Mouse (Mus musculus) small intestine, adult 2 months (tissue): Measurements from ENCODE around the gene Hormad2. TPM values are rescaled to one million over a fixed set of nuclear protein-coding genes. Genes with fewer than 3 reads are reported as not detected.

ENCODE experiments used
- H3K27ac ChIP-seq: fragments of 200-500 bp; 2 replicates; pipeline ENCODE4 v1.5.1; 2012; ENCODE audit warnings: low read depth, low read length, control low read depth, inconsistent platforms; ENCODE audit not compliant: insufficient read depth
- H3K27me3 ChIP-seq: fragments of 200-500 bp; 2 replicates; pipeline ENCODE4 v1.6.1; 2012; ENCODE audit warnings: mild to moderate bottlenecking, moderate library complexity, low read length, inconsistent platforms; ENCODE audit not compliant: control insufficient read depth, insufficient read depth
- H3K36me3 ChIP-seq: fragments of 200-500 bp; 2 replicates; pipeline ENCODE4 v1.6.1; 2012; ENCODE audit warnings: mild to moderate bottlenecking, low read length, control low read depth, inconsistent platforms; ENCODE audit not compliant: control insufficient read depth, insufficient read depth
- H3K4me1 ChIP-seq: fragments of 200-500 bp; 2 replicates; pipeline ENCODE4 v1.6.1; 2012; ENCODE audit warnings: low read length, inconsistent platforms, mixed read lengths; ENCODE audit not compliant: control insufficient read depth, insufficient read depth, insufficient read length
- H3K4me3 ChIP-seq: fragments of 200-500 bp; 2 replicates; pipeline ENCODE4 v1.5.1; 2012; ENCODE audit warnings: low read depth, mild to moderate bottlenecking, control low read depth, inconsistent platforms, low read length, moderate library complexity
- CTCF ChIP-seq: fragments of 200-500 bp; IDR thresholded peaks from 2 replicates; pipeline ENCODE4 v1.5.1; 2012; ENCODE audit warnings: low read depth, mild to moderate bottlenecking, control low read depth, inconsistent platforms, low read length, moderate library complexity, mixed read lengths; ENCODE audit not compliant: insufficient replicate concordance, insufficient read length; ENCODE audit errors: extremely low read depth
- POLR2A ChIP-seq: fragments of 200-500 bp; IDR thresholded peaks from 2 replicates; pipeline ENCODE4 v1.6.1; 2012; ENCODE audit warnings: low read depth, mild to moderate bottlenecking, control low read depth, inconsistent platforms, low read length, moderate library complexity
- WGBS: fragments of 180-500 bp; shearing (Covaris S2); methylation state at CpG from one replicate; pipeline ENCODE4 v1.1.7; 2018; 5-methylcytosine and 5-hydroxymethylcytosine counted together
- polyA plus RNA-seq: library from polyadenylated mRNA; depleted of rRNA; stranded (reverse); fragments of >200 nt; gene quantifications from 2 replicates; pipeline ENCODE4 v1.2.3, GENCODE M21; 2012; rRNA removed

Gene Hormad2
- polyA plus RNA-seq: 0.06 TPM in 1 of 2 replicates, not detected in the other

- no peak for TF ChIP-seq CTCF
- no peak for TF ChIP-seq POLR2A
- WGBS: 56% methylated on average over 19 of the region's 19 CpGs
- Histone ChIP-seq H3K27ac (no peak within 1 kb of the TSS), H3K4me1 (no peaks in the 10 kb centered on the region), H3K27me3 (no peaks in the 10 kb centered on the region), H3K4me3 (no peak within 1 kb of the TSS), H3K36me3 (no peaks in the 10 kb centered on the region)
Observed at GRCm38 (mm10) chr11:4440978-4441377, at the start of gene Hormad2. TSS of gene Hormad2 (minus strand) at chr11:4441105.

GRCm38 (mm10) chr11:4489207-4489606, 48.3 kb upstream of the Hormad2 start:
- Histone ChIP-seq H3K27ac (no peak overlapping the region), H3K4me3 (no peak overlapping the region), H3K27me3 (no peaks in the 10 kb centered on the region), H3K36me3 (peaks cover 79% of the 10 kb centered on the region), H3K4me1 (no peaks in the 10 kb centered on the region)
- TF ChIP-seq POLR2A: no peak
- 68% methylated on average over 4 of the region's 4 CpGs for WGBS

- peaks cover 79% of the 10 kb centered on the region for H3K36me3 ChIP-seq
Observed at GRCm38 (mm10) chr11:4488798-4489197, 47.9 kb upstream of the Hormad2 start.

GRCm38 (mm10) chr11:4488367-4488766, 47.5 kb upstream of the Hormad2 start:
- TF ChIP-seq POLR2A (no peak), CTCF (no peak)
- WGBS: 95% methylated on average over 13 of the region's 13 CpGs
- Histone ChIP-seq H3K27me3 (no peaks in the 10 kb centered on the region), H3K4me1 (no peaks in the 10 kb centered on the region), H3K4me3 (no peak overlapping the region), H3K36me3 (peaks cover 81% of the 10 kb centered on the region), H3K27ac (no peak overlapping the region)

More at GRCm38 (mm10) chr11:4488798-4489197, 47.9 kb upstream of the Hormad2 start:
- Histone ChIP-seq H3K4me1 (no peaks in the 10 kb centered on the region), H3K27me3 (no peaks in the 10 kb centered on the region), H3K4me3 (no peak overlapping the region), H3K27ac (no peak overlapping the region)
- WGBS: 92% methylated on average over 2 of the region's 2 CpGs
- TF ChIP-seq POLR2A (no peak), CTCF (no peak)

GRCm38 (mm10) chr11:4487401-4487965, 46.6 kb upstream of the Hormad2 start:
- TF ChIP-seq POLR2A: no peak
- TF ChIP-seq CTCF: no peak
- H3K4me3 ChIP-seq: no peak overlapping the region
- H3K27me3 ChIP-seq: no peaks in the 10 kb centered on the region
- WGBS: 55% methylated on average over 8 of the region's 8 CpGs
- no peak overlapping the region for H3K27ac ChIP-seq
- H3K4me1 ChIP-seq: no peaks in the 10 kb centered on the region
- H3K36me3 ChIP-seq: peaks cover 83% of the 10 kb centered on the region

- Histone ChIP-seq H3K27ac (no peak overlapping the region), H3K4me3 (no peak overlapping the region), H3K27me3 (no peaks in the 10 kb centered on the region), H3K36me3 (peaks cover 75% of the 10 kb centered on the region), H3K4me1 (no peaks in the 10 kb centered on the region)
- no peak for TF ChIP-seq CTCF
- WGBS: 93% methylated on average over 5 of the region's 5 CpGs
Observed at GRCm38 (mm10) chr11:4484541-4484940, 43.6 kb upstream of the Hormad2 start.

GRCm38 (mm10) chr11:4482641-4483040, 41.7 kb upstream of the Hormad2 start:
- Histone ChIP-seq H3K27me3 (no peaks in the 10 kb centered on the region), H3K36me3 (peaks cover 61% of the 10 kb centered on the region), H3K4me3 (no peak overlapping the region), H3K4me1 (no peaks in the 10 kb centered on the region), H3K27ac (no peak overlapping the region)
- WGBS: 89% methylated on average over 5 of the region's 5 CpGs
- TF ChIP-seq POLR2A (no peak), CTCF (no peak)
